Mouse (Mus musculus): ENCODE measurements at regions not wholly inside any gene's neighbourhood (a gene's known extent, or its start where the extent isn't known, plus 50 kb on each side); places are given as distances from the start of the nearest gene placed in this dataset.
A peak's percentile ranks its signal among the peaks of the same experiment; 100 is the strongest.

- no peak for DNase-seq
These were observed 106.6 kb downstream of the Pdcd6ip start for GRCm38 (mm10) chr9:113601451-113601850.

GRCm38 (mm10) chr9:113587260-113587659 lies 120.8 kb downstream of the Pdcd6ip start:
- DNase-seq: peak; percentile 13 to 35

GRCm38 (mm10) chr9:113586477-113586876 lies 121.6 kb downstream of the Pdcd6ip start:
- DNase-seq: no peak

- DNase-seq: no peak
These were observed 129.8 kb downstream of the Pdcd6ip start for GRCm38 (mm10) chr9:113578221-113578620.

- DNase-seq: no peak
These were observed 139.2 kb downstream of the Pdcd6ip start for GRCm38 (mm10) chr9:113568849-113569248.

GRCm38 (mm10) chr9:113567705-113568104 lies 140.4 kb downstream of the Pdcd6ip start:
- DNase-seq: no peak

GRCm38 (mm10) chr9:113566620-113567019 lies 141.4 kb downstream of the Pdcd6ip start:
- no peak for DNase-seq

- DNase-seq: peak; percentile 40 to 45
These were observed 154.1 kb downstream of the Pdcd6ip start for GRCm38 (mm10) chr9:113553911-113554310.

- no peak for DNase-seq
These were observed 160.6 kb downstream of the Pdcd6ip start for GRCm38 (mm10) chr9:113547458-113547857.

GRCm38 (mm10) chr9:113528586-113528985 lies 179.5 kb downstream of the Pdcd6ip start:
- peak; percentile 63 to 75 for DNase-seq

GRCm38 (mm10) chr9:113524307-113524706 lies 183.8 kb downstream of the Pdcd6ip start:
- no peak for DNase-seq

- DNase-seq: no peak
These were observed 184.9 kb downstream of the Pdcd6ip start for GRCm38 (mm10) chr9:113523173-113523572.

- peak; percentile 26 to 39 for DNase-seq
These were observed 188.3 kb downstream of the Pdcd6ip start for GRCm38 (mm10) chr9:113519727-113520126.

GRCm38 (mm10) chr9:113518482-113518881 lies 189.6 kb downstream of the Pdcd6ip start:
- no peak for DNase-seq

GRCm38 (mm10) chr9:113517756-113518155 lies 190.3 kb downstream of the Pdcd6ip start:
- no peak for DNase-seq

GRCm38 (mm10) chr9:113515703-113516020 lies 192.4 kb downstream of the Pdcd6ip start:
- DNase-seq: peak in 1 of 2 experiments; percentile 54

- peak; percentile 55 to 65 for DNase-seq
These were observed 193.0 kb downstream of the Pdcd6ip start for GRCm38 (mm10) chr9:113514846-113515702.

GRCm38 (mm10) chr9:113511302-113511701 lies 196.8 kb downstream of the Pdcd6ip start:
- DNase-seq: no peak

- no peak for DNase-seq
These were observed 198.7 kb downstream of the Pdcd6ip start for GRCm38 (mm10) chr9:113509368-113509767.

GRCm38 (mm10) chr9:113508821-113509220 lies 199.2 kb downstream of the Pdcd6ip start:
- peak; percentile 74 to 75 for DNase-seq

- DNase-seq: no peak
These were observed 200.2 kb downstream of the Pdcd6ip start for GRCm38 (mm10) chr9:113507561-113508460.

GRCm38 (mm10) chr9:113499246-113499645 lies 208.8 kb downstream of the Pdcd6ip start:
- no peak for DNase-seq

- no peak for DNase-seq
These were observed 211.8 kb downstream of the Pdcd6ip start for GRCm38 (mm10) chr9:113496176-113496732.

All from cerebellum, postnatal 14 days (tissue).